Mouse (Mus musculus) right cerebral cortex, adult 2 months (tissue): ENCODE results near the gene Olfr1462.

Source experiments
- DNase-seq, 2 experiments: peaks; one replicate each; pipeline ENCODE4 v3.0.0; 2021 to 2022; ENCODE audit warnings: low spot score in 2 of 2

Gene Olfr1462

DNA sequence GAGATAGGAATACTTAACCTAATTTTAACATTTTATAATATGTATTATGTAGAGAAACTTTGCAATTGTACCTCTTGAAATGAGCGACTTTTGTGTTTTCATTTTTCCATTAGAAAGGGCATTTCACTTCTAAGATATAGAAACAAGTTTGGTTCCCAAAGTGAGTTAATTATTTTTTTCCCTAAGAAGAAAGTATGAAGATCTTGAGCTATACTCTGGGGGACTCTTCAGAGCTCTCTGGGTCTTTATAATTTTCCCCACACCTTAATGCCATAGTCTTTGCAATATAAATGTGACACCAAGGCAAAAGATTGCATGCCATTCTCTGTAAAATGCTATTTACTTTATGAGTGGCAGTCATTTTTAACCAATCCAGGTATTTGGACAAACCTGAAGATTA, at the start of gene Olfr1462:
Gene Olfr1462 (plus strand): TSS at position 301 of the 400 bp plus-strand sequence.
- DNase-seq = no peak

DNA sequence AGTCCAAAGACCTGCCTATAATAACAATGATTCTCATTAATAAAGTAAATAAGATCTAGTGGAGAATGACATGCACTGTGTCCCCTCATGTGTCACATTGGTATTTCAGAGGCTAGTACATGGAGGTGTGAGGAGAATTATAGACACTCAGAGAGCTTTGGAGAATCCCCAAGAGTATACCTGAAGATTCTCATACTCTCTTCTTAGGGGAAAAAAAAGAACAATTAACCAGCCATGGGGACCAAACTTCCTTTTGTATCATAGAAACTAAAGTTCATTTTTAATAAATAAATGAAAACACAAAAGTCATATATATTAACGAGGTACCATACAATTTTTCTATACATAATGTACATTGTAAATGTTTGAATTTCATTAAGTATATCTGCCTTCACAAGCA, 36.1 kb upstream of the Olfr1462 start, which contains the start of gene Olfr1459:
Gene Olfr1459 (minus strand): TSS at position 101 of the 400 bp plus-strand sequence.
- no peak for DNase-seq

DNA sequence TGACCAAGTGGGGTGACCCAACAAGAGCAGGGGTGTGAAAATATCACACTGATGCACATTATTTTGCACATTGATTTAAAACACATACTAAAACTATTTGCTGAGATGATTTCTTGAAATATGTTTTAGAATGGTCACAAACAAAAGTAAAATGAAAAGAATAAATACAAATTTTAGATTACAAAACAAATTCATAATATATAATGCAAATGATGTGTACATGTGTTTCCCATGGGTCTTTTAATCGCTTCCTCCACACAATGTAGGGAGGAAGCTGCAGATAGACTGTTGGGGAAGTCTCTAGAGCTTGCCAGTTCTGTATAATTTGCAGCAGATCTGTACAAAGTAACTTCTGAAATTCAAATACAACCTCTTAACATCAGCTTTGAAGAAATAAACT, 22.8 kb upstream of the Olfr1462 start, which contains the start of gene Olfr1461:
Gene Olfr1461 (plus strand): TSS at position 301 of the 400 bp plus-strand sequence.
- DNase-seq = no peak

DNA sequence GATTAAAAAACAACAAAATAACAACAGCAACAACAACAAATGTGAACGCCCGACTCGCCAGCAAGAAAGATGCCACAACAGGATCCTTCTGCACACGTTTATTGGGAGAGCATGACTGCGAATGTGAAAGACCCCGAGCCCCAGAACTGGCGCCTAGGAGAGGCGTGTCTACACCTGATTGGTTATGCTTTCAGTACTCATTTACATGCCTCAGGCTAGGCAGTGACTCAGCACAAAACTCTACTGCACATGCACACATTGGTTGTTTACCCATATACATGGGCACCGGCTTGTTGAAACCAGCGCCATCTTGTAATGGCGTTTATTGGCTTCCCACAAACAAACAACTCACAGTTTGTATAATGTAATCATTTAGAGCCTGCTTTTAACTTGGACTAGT, 36.1 kb downstream of the Olfr1462 start:
- no peak for DNase-seq

DNA sequence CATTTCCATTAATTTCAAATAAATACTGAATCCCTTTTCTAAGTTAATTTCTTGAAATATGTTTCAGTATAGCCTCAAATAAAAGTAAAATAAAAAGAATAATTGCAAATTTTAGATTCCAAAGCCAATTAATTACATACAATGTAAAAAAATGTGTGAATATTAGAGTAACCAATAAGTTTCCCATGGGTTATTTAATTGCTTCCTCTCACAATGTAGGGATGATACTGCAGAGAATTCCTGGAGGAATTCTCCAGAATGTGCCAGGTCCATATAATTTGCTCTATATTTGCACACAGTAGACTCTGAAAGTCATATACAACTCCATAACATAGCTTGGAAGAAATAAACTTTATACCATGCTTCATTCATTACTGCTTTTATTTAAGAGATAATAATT, 45.5 kb downstream of the Olfr1462 start, which contains the start of gene Olfr1463:
Gene Olfr1463 (plus strand): TSS at position 301 of the 400 bp plus-strand sequence.
- no peak for DNase-seq
